Mouse (Mus musculus): ENCODE results near the gene Fam240a. TPM values are rescaled to one million over a fixed set of nuclear protein-coding genes. Genes with fewer than 3 reads are reported as not detected.

Fam240a gene
- total RNA-seq, 2 experiments from 2014 or later, result 1.2 TPM

- DNase-seq (ENCODE audit: low spot score), result no peak
Measured at GRCm38 (mm10) chr9:110945926-110946325, 29.3 kb upstream of the Fam240a start, which contains the start of gene Tdgf1. Tdgf1 (minus strand) TSS chr9:110946158.

- DNase-seq (ENCODE audit: low spot score), result no peak
Measured at GRCm38 (mm10) chr9:110945343-110945742, 28.7 kb upstream of the Fam240a start.

GRCm38 (mm10) chr9:110944265-110944664 is 27.6 kb upstream of the Fam240a start:
- peak; percentile 25 for DNase-seq (ENCODE audit: low spot score)

GRCm38 (mm10) chr9:110937506-110938490 is 21.1 kb upstream of the Fam240a start:
- no peak for DNase-seq (ENCODE audit: low spot score)

GRCm38 (mm10) chr9:110935941-110936340 is 19.3 kb upstream of the Fam240a start:
- peak; percentile 45 for DNase-seq (ENCODE audit: low spot score)

GRCm38 (mm10) chr9:110933850-110934437 is 17.3 kb upstream of the Fam240a start:
- DNase-seq (ENCODE audit: low spot score), result no peak

GRCm38 (mm10) chr9:110931573-110931972 is 14.9 kb upstream of the Fam240a start:
- no peak for DNase-seq (ENCODE audit: low spot score)

- peak; percentile 75 for DNase-seq (ENCODE audit: low spot score)
Measured at GRCm38 (mm10) chr9:110922759-110923158, 6.1 kb upstream of the Fam240a start.

- no peak for DNase-seq (ENCODE audit: low spot score)
Measured at GRCm38 (mm10) chr9:110920665-110921419, 4.2 kb upstream of the Fam240a start.

- DNase-seq (ENCODE audit: low spot score), result no peak
Measured at GRCm38 (mm10) chr9:110915466-110915865, 1.2 kb downstream of the Fam240a start.

GRCm38 (mm10) chr9:110914631-110915236 is 1.9 kb downstream of the Fam240a start:
- DNase-seq (ENCODE audit: low spot score), result no peak

GRCm38 (mm10) chr9:110909371-110909967 is 7.2 kb downstream of the Fam240a start:
- DNase-seq (ENCODE audit: low spot score), result no peak

GRCm38 (mm10) chr9:110908631-110909016 is 8.0 kb downstream of the Fam240a start:
- no peak for DNase-seq (ENCODE audit: low spot score)

GRCm38 (mm10) chr9:110907838-110908630 is 8.6 kb downstream of the Fam240a start:
- no peak for DNase-seq (ENCODE audit: low spot score)

- no peak for DNase-seq (ENCODE audit: low spot score)
Measured at GRCm38 (mm10) chr9:110907201-110907837, 9.3 kb downstream of the Fam240a start.

GRCm38 (mm10) chr9:110902271-110902670 is 14.4 kb downstream of the Fam240a start:
- DNase-seq (ENCODE audit: low spot score), result no peak

- DNase-seq (ENCODE audit: low spot score), result no peak
Measured at GRCm38 (mm10) chr9:110901204-110901603, 15.5 kb downstream of the Fam240a start.

GRCm38 (mm10) chr9:110899451-110900008 is 17.1 kb downstream of the Fam240a start:
- DNase-seq (ENCODE audit: low spot score), result no peak

GRCm38 (mm10) chr9:110896595-110896994 is 20.1 kb downstream of the Fam240a start:
- DNase-seq (ENCODE audit: low spot score), result no peak
